Mouse (Mus musculus) lung, adult 2 months (tissue): ENCODE measurements around the gene Fthl17e.
"Not testable (repeated sequence)": the region's sequence is repeated elsewhere in the genome, so short reads cannot be mapped to it uniquely, and the experiment has no call there.

Source experiments
- CTCF ChIP-seq: fragments of 200-500 bp; IDR thresholded peaks from 2 replicates; pipeline ENCODE4 v1.5.1; 2011; ENCODE audit warnings: mild to moderate bottlenecking, low read length, control low read depth; ENCODE audit not compliant: insufficient read depth
- POLR2A ChIP-seq: fragments of 200-500 bp; IDR thresholded peaks from 2 replicates; pipeline ENCODE4 v1.6.1; 2011; ENCODE audit warnings: low read depth, mild to moderate bottlenecking, control low read depth, low read length, borderline replicate concordance; ENCODE audit errors: extremely low read depth

DNA sequence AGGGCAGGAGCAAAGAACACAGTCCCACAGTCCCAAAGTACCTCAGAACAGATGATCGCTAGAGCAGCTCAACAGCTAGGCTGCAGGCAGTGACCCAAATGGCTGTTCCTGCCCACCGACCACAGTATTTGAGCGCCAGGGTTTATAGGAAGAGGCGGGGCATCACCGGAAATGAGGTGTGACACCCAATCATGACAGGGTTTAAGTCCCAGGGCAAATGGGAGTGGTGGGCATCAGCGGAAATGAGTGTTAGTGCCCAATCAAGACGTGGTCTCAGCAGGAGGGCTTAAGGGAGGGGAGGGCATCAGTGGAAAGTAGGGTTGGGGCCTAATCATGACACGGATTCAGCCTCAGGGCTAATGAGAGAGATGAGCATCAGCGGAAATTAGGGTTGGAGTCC lies 46.6 kb upstream of the Fthl17e start, which contains the start of gene Fthl17d:
- not testable (repeated sequence) for TF ChIP-seq CTCF, POLR2A
